Mouse (Mus musculus): ENCODE measurements around the gene Kdsr. TPM values are rescaled to one million over a fixed set of nuclear protein-coding genes. Genes with fewer than 3 reads are reported as not detected.

Gene Kdsr
- polyA plus RNA-seq, 1 experiment from 2014 or later, result 11.8 TPM

DNA sequence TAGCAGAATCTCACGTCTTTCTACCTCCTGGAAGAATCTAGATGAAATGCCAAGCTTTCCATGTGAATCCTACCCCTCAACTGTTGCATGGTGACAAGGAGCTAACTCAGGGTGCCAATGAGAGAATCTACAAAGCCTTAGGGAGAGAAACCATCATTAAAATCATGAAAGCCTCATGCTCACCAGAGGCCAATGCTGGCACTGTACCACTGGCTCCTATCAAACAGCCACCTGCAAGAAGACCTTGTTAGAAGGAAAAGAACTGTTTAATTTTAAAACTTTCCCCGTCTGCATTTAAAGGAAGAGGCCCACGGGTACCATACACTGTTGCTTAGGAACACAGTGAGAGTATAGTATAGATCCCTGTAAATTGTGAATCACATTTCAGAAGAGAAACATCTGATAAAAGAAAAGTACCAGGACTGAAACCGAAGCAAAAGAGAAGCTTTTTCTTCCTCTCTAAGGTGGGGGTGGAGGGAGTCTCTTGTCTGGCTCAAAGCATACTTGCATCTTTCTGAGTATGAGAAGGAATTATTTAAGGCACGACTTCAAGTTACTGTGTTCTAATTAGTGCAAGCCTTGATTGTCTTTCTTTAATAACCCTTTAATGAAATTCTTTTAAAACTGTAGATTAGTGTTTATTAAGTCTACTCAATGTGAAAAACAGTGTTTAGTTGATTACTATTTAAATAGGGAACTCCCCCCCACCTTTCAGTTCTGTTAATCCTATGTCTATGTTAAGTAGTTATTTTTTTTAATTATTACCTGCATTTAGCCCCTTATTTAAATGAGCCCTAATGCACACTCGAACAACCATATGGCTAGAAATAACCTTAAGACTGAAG is 52.3 kb downstream of the Kdsr start:
- Histone ChIP-seq H3K4me1 (peaks cover 9% of the 10 kb centered on the region), H3K27ac (no peak overlapping the region), H3K4me3 (no peak overlapping the region), H3K4me2 (replicated peaks) (no peak overlapping the region), H3K9ac (no peak overlapping the region), H3K9me3 (replicated peaks) (no peaks in the 10 kb centered on the region), H3K27me3 (peaks cover 2% of the 10 kb centered on the region; the same call in 1 of the 2 replicates), H3K36me3 (no peaks in the 10 kb centered on the region)
- 83% methylated on average over 6 of the region's 6 CpGs for WGBS
- no peak for ATAC-seq (ENCODE audit: low FRiP score)

DNA sequence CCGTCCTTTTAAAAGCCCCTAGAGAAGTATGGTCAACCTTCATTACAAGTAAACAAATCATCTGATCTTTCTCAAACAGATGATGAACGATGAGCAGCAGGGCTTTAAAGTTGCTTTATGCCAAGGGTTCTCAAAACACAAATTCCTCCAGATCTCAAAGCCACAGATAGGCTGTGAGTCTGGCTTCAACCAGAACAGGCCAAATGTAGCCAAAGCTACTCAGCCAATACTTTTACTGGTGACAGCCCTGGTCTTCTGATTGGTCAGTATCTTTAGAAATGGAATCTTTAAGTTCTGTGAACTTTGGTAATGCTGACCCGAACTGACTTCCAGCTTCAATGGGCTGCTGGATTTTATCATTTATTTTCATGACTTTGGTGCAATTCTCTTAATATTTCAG is 56.3 kb downstream of the Kdsr start:
- H3K36me3 ChIP-seq, result no peaks in the 10 kb centered on the region
- WGBS, result 61% methylated on average over 3 of the region's 3 CpGs
- H3K27me3 ChIP-seq, result no peaks in the 10 kb centered on the region
- no peak overlapping the region for H3K4me2 ChIP-seq (replicated peaks)
- H3K27ac ChIP-seq, result no peak overlapping the region
- H3K9ac ChIP-seq, result no peak overlapping the region
- ATAC-seq (ENCODE audit: low FRiP score), result no peak
- no peaks in the 10 kb centered on the region for H3K9me3 ChIP-seq (replicated peaks)
- H3K4me1 ChIP-seq, result 0 out of 2 replicates have a peak, but pooled peaks cover 2% of the 10 kb centered on the region
- no peak overlapping the region for H3K4me3 ChIP-seq

DNA sequence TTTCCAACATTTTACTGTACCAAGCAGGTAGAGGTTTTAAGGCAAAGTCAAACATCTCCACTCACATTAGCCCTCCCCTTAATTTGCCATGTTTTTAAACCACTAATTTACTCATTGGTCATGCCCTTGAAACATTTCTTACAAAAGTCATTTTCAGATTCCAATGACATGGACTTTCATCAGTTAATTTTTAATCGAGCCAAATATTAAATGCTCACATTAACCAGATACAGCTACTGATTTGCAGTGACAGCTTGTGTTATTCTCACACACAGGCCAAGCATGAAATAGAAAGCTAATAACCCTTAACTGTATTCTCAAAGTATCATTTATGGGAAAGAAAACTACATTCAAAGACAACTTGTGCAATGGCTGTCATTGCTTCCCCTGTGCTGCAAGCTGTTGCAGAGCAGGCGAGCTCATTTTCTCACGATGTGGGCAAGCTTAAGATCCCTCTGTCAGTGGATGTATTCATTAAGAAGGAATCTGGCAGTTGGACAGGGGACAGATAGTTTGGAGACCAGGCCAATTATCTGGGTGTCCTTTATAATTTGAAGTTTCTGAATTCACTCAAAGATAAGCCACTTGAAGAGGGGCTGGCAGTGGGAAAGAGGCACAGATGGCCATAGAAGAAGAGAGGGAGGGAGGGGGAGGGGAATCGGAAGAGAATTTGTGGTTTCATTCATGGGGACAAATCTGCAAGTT is 56.9 kb downstream of the Kdsr start:
- Histone ChIP-seq H3K9me3 (replicated peaks) (no peaks in the 10 kb centered on the region), H3K4me1 (0 out of 2 replicates have a peak, but pooled peaks cover 2% of the 10 kb centered on the region), H3K27ac (no peak overlapping the region), H3K9ac (no peak overlapping the region), H3K27me3 (no peaks in the 10 kb centered on the region), H3K4me3 (no peak overlapping the region), H3K36me3 (no peaks in the 10 kb centered on the region), H3K4me2 (replicated peaks) (no peak overlapping the region)
- ATAC-seq (ENCODE audit: low FRiP score), result 0 out of 2 replicates have a peak, but pooled peaks have one; percentile 52
- 73% methylated on average over 4 of the region's 4 CpGs for WGBS

DNA sequence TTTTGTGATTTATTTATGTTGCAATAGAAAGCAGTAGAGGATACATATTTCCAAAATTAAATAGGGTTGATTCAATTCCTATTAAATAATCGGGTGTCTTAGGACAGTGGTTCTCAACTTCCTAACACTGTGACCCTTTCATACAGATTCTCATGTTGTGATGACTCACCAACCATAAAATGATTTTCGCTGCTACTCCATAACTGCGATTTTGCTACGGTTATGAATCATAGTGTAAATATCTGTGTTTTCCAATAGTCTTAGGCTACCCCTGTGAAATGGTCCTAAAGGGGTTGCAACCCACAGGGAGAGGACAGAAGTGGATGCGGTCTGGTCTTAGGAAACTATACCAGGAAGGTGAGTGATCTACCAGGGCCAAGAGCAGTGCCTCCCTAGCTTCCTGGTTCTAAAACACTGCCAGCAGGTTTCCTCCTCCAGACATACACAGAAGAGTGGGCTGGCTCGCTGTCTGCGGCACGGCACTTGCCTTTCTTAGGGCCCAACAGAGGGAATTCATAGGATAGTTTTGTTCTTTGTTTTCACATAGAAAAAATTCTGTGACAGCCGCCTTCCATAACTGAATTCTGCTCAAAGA is 58.9 kb downstream of the Kdsr start:
- Histone ChIP-seq H3K4me3 (no peak overlapping the region), H3K4me2 (replicated peaks) (no peak overlapping the region), H3K27me3 (no peaks in the 10 kb centered on the region), H3K27ac (no peak overlapping the region), H3K9ac (no peak overlapping the region), H3K36me3 (no peaks in the 10 kb centered on the region), H3K9me3 (replicated peaks) (no peaks in the 10 kb centered on the region), H3K4me1 (0 out of 2 replicates have a peak, but pooled peaks cover 2% of the 10 kb centered on the region)
- WGBS, result 92% methylated on average over 9 of the region's 9 CpGs
- ATAC-seq (ENCODE audit: low FRiP score), result no peak

DNA sequence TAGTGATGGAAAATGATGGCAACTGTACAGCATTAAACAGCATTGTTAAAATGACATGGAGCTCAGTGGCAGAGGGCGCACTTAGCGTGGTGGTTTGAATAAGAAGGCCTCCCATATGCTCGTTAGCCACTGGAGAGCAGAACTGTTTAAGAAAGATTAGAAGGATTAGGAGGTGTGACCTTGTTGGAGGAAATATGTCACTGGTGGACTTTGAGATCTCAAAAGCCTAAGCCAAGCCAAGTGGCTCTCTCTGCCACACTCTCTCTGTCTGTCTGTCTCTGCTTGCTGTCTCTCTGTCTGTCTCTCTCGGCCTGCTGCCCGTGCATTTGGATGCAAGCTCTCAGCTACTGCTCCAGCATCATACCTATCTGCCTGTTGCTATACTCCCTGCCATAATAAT is 63.1 kb downstream of the Kdsr start:
- Histone ChIP-seq H3K27me3 (no peaks in the 10 kb centered on the region), H3K9ac (no peak overlapping the region), H3K27ac (no peak overlapping the region), H3K4me1 (0 out of 2 replicates have a peak, but pooled peaks cover 2% of the 10 kb centered on the region), H3K36me3 (no peaks in the 10 kb centered on the region), H3K4me2 (replicated peaks) (no peak overlapping the region), H3K4me3 (no peak overlapping the region), H3K9me3 (replicated peaks) (no peaks in the 10 kb centered on the region)
- ATAC-seq (ENCODE audit: low FRiP score), result no peak
- WGBS, result 88% methylated on average over 5 of the region's 5 CpGs

DNA sequence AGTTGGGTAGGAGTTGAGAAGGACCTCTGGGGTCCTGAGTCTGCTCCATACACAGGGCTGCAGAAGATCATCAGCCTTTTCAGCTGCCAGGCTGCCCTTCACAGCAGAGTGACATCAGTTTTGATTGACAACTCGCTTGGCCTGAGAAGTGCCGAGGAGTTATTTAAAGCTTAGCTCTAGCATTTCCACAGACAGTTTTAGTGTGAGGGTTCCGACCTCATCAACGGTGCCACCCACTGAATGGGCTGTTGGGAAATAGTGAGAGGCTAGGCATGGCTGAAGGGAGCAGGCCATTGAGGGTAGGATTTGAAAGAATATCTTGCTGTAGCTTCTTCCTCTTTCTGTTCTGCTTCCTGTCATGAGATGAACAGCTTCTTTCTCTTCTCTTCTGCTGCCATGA is 63.9 kb downstream of the Kdsr start:
- Histone ChIP-seq H3K36me3 (no peaks in the 10 kb centered on the region), H3K27me3 (no peaks in the 10 kb centered on the region), H3K4me3 (no peak overlapping the region), H3K4me2 (replicated peaks) (no peak overlapping the region), H3K9ac (no peak overlapping the region), H3K9me3 (replicated peaks) (no peaks in the 10 kb centered on the region), H3K4me1 (no peaks in the 10 kb centered on the region), H3K27ac (no peak overlapping the region)
- no peak for ATAC-seq (ENCODE audit: low FRiP score)
- WGBS, result 83% methylated on average over 4 of the region's 4 CpGs

DNA sequence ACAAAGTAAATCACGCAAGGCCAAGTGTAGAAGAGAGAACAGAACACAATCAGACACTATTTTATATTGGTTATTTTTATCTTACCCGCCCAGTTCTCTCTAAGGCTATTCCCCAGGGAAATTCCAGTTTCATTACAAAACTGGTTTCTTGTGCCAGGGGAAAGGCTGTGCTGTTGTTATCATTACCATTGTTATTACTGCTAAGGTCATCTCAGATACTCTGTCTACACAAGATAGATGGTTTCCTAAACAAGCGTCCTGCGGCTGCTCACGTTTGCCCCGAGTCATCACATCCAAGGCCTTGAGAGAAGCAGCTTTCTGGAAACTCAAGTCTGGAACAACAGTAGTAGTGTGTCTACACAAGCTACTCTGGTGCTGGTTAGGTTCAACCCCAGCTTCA is 65.2 kb downstream of the Kdsr start:
- no peak overlapping the region for H3K4me2 ChIP-seq (replicated peaks)
- no peak overlapping the region for H3K4me3 ChIP-seq
- no peak for ATAC-seq (ENCODE audit: low FRiP score)
- H3K36me3 ChIP-seq, result no peaks in the 10 kb centered on the region
- no peaks in the 10 kb centered on the region for H3K9me3 ChIP-seq (replicated peaks)
- H3K4me1 ChIP-seq, result no peaks in the 10 kb centered on the region
- no peaks in the 10 kb centered on the region for H3K27me3 ChIP-seq
- WGBS, result 80% methylated on average over 6 of the region's 6 CpGs
- no peak overlapping the region for H3K9ac ChIP-seq
- no peak overlapping the region for H3K27ac ChIP-seq

DNA sequence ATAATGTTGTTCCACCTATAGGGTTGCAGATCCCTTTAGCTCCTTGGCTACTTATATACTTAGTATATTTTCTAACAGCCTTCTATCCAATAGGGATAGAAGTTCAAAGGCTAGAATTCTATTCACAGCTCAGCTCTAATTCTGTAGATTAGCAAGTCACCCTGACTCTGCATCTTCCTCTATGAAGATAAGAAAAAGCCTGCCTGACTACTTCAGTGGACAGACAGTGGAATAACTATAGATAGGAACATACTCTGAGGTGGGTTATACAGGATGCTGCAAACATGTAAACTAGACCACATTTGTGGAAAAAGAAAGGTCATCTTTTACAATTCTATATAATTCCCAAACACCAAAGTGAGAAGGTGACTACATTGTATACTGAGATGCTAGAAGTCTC is 66.9 kb downstream of the Kdsr start:
- no peaks in the 10 kb centered on the region for H3K27me3 ChIP-seq
- no peaks in the 10 kb centered on the region for H3K4me1 ChIP-seq
- no peak overlapping the region for H3K4me2 ChIP-seq (replicated peaks)

DNA sequence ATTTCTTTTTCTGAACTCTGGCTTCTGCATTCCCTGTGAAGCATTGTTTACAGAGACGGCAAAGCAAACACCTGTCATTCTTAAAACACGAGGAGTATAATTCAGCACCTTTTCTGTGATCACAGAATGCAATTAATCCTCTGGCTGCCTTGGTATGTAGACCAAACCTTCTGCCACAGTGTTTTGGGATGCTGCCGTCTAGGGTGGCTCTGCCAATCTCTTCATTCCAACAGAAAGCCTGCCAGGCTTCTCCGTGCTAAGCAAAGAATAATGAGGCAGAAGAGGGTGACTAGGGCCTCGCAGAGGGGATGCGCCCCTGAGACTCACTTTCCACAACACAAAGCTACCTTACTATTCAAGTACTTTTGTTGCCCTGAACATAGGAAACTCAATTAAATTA is 68.6 kb downstream of the Kdsr start:
- ATAC-seq (ENCODE audit: low FRiP score), result no peak
- Histone ChIP-seq H3K9me3 (replicated peaks) (no peaks in the 10 kb centered on the region), H3K27ac (no peak overlapping the region), H3K4me3 (no peak overlapping the region), H3K4me2 (replicated peaks) (no peak overlapping the region), H3K9ac (no peak overlapping the region), H3K36me3 (no peaks in the 10 kb centered on the region), H3K27me3 (no peaks in the 10 kb centered on the region), H3K4me1 (no peaks in the 10 kb centered on the region)
- 85% methylated on average over 6 of the region's 6 CpGs for WGBS

More for the DNA sequence above, 66.9 kb downstream of the Kdsr start:
- Histone ChIP-seq H3K9ac (no peak overlapping the region), H3K36me3 (no peaks in the 10 kb centered on the region), H3K27ac (no peak overlapping the region), H3K9me3 (replicated peaks) (no peaks in the 10 kb centered on the region), H3K4me3 (no peak overlapping the region)
- ATAC-seq (ENCODE audit: low FRiP score), result no peak

DNA sequence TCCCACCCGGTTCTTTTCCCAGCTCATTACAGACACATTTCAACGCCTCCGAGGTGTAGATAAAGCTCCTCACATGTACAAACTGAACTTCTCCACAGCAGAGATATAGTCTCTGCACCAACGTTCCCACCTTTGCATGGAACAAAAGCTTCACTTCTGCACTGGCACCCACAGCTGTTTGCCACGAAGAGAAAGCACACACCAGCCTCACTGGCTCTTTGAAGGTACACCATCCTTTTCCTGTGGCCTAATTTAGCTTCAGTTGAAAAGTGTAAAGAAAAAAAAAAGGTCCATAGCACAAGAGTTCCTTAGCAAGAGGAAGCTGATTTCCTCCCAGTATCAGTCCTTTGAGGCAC is 71.4 kb downstream of the Kdsr start:
- Histone ChIP-seq H3K27me3 (no peaks in the 10 kb centered on the region), H3K4me3 (no peak overlapping the region), H3K9me3 (replicated peaks) (no peaks in the 10 kb centered on the region), H3K4me2 (replicated peaks) (no peak overlapping the region), H3K36me3 (no peaks in the 10 kb centered on the region), H3K4me1 (no peaks in the 10 kb centered on the region), H3K27ac (no peak overlapping the region), H3K9ac (no peak overlapping the region)
- no peak for ATAC-seq (ENCODE audit: low FRiP score)
- WGBS, result 72% methylated on average over 5 of the region's 5 CpGs

DNA sequence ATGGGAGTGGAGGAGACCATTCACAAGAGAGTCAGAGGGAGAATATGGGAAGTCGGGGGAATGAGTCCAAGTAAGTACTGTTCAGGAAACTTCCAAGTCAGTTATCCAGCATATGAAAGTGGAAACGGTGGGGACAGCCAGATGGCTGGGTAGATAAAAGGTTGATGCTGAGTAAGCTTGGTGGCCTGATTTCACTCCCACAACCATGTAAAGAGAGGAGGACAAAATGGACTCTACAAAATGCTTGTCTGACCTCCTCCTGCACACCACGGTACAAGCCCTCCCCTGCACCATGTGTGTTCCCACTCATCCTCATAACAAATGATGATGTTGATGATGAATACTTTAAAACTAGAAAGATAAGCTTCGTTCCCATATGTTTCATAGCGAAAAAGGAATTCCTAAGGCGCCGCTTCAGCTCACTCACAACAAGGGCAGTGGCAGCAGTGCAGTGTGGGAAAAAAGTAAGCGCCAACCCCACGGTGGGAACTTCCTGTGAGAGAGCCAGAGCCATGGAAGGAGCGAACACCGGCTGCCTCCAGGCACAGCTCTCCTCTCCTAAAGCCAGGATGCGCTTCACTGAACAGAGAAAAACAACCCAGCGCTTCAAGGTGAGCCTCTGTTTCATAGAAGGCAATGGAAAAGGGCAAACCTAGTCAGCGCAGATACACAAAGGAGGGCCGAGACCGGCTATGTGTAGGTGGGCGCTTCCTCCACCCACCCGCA is 71.9 kb downstream of the Kdsr start:
- Histone ChIP-seq H3K36me3 (no peaks in the 10 kb centered on the region), H3K9ac (no peak overlapping the region), H3K9me3 (replicated peaks) (no peaks in the 10 kb centered on the region), H3K27me3 (no peaks in the 10 kb centered on the region), H3K4me2 (replicated peaks) (no peak overlapping the region), H3K27ac (no peak overlapping the region), H3K4me1 (no peaks in the 10 kb centered on the region), H3K4me3 (no peak overlapping the region)
- ATAC-seq (ENCODE audit: low FRiP score), result no peak
- WGBS, result 83% methylated on average over 18 of the region's 18 CpGs

DNA sequence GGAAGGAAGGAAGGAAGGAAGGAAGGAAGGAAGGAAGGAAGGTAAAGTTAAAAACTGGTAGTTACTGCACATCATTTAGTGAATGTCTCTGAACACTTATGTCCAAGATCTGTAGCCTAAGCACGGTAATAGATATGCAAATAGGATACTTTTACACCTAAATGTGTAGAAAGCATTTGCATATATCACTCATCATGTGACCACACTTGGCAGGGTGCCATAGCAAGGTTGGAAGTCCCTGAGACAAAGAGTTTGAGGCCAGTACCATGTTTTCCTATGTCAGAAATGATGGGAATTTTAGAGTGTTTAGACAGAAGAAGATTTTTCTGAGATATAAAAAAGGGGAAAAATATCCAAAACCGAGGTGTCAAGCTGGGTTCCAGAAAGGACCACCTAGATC is 73.8 kb downstream of the Kdsr start:
- no peak overlapping the region for H3K27ac ChIP-seq
- no peaks in the 10 kb centered on the region for H3K27me3 ChIP-seq
- H3K36me3 ChIP-seq, result no peaks in the 10 kb centered on the region
- WGBS, result 72% methylated on average over 2 of the region's 2 CpGs
- no peak overlapping the region for H3K4me3 ChIP-seq
- H3K9me3 ChIP-seq (replicated peaks), result no peaks in the 10 kb centered on the region
- H3K4me1 ChIP-seq, result no peaks in the 10 kb centered on the region
- no peak for ATAC-seq (ENCODE audit: low FRiP score)
- H3K9ac ChIP-seq, result no peak overlapping the region
- no peak overlapping the region for H3K4me2 ChIP-seq (replicated peaks)

Data from hindbrain, embryonic 12.5 days (tissue).